Mouse (Mus musculus) B cell, adult 2 months (primary cell): ENCODE results near the gene Ofd1.

Source experiments
- DNase-seq, 2 experiments: peaks; one replicate each; pipeline ENCODE4 v3.0.0; 2022

Ofd1 gene

DNA sequence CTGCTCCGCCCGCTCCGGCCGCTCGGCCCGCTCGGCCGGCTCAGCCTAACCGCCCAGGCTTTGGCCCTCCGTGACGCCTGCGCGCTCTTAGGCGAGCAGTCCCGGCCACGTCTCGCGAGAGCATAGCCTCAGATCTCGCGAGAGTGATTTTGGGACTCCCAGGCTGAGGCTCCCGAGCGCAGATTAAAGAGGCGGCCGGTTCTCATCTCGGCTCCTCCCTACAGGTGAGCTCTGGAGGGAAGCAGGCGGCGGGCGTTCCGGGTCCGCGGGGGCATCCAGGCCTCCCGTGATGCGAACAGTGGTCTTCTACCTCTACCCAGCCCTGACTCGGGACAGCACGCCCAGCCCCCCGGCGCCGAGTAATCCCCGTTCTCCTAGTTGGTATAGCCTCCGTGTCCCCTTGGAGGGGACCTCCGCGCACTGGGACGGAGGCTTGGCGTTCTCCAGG, at the start of gene Ofd1:
Gene Ofd1 (minus strand): TSS at position 89 of the 448 bp plus-strand sequence.
- DNase-seq = peak; percentile 80 to 81

DNA sequence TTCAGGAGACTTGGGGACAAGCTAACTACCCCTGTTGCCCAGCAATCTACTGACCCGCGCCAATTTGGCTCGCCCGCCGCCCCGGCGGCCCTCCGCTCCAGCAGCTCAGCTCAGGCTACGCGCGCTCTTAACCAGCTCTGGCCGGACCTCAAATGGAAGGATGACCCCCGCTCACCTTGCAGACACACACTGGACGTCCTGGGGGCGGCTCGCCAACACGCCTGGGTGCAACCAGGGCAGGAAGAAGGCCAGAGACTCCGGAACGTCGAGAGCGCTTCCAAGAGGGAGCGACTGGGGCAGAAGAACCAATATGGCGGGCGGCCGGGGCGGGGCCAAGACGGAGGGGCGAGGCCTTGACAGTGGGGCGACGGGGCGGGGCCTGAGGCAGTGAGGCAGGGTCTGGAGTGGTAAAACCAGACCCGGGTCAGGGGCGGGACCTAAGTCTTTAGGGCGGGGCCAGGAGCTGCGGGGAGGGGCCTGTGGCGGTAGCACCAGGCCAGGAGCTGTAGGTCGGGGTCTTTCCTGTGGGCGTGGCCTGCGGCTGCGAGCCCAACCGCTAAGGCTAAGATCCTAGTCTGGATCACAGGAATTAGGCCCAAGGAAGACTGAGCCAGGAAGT, 39.0 kb upstream of the Ofd1 start, which contains the start of gene Rab9:
Gene Rab9 (minus strand): TSS at position 503 of the 619 bp plus-strand sequence.
- peak; percentile 93 to 96 for DNase-seq

GRCm38 (mm10) chrX:166478631-166479364, 38.3 kb upstream of the Ofd1 start:
- DNase-seq = no peak

- no peak for DNase-seq
Measured at GRCm38 (mm10) chrX:166477393-166477792, 36.9 kb upstream of the Ofd1 start.

GRCm38 (mm10) chrX:166472612-166473011, 32.1 kb upstream of the Ofd1 start:
- no peak for DNase-seq

GRCm38 (mm10) chrX:166468321-166468720, 27.8 kb upstream of the Ofd1 start:
- peak; percentile 20 to 64 for DNase-seq

DNA sequence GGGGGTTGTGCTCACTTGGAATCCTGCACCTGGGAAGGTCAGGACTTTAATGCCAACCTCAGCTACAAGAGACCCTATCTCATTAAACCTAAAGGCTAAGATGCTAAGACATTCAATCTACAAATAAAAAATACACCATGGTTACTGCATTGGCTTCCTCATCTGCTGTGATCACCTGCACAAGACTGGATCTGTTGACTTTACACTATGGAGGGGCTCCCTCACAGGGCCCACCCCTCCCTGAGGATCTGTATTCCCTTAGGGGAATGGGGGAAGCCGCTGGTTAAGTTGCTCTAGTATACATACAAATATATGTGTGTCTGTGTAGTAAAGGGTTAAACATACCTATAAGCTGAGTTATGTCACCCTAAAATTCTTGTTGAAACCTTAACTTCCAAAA, 15.0 kb upstream of the Ofd1 start:
- no peak for DNase-seq

DNA sequence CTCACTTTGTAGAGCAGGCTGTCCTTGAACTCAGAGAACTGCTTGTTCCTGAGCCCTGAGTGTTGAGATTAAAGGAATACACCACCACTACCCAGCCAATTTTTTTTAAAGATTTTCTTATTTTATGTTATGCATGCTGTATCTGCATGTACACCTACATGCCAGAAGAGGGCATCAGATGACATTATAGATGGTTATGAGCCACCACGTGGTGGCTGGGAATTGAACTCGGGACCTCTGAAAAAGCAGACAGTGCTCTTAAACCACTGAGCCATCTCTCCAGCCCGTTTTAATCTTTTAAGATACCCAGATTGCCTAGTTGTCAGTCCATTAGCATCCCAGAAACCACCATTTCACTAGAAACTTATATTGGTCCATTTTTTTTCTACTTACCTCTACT, 13.8 kb upstream of the Ofd1 start:
- DNase-seq = no peak

DNA sequence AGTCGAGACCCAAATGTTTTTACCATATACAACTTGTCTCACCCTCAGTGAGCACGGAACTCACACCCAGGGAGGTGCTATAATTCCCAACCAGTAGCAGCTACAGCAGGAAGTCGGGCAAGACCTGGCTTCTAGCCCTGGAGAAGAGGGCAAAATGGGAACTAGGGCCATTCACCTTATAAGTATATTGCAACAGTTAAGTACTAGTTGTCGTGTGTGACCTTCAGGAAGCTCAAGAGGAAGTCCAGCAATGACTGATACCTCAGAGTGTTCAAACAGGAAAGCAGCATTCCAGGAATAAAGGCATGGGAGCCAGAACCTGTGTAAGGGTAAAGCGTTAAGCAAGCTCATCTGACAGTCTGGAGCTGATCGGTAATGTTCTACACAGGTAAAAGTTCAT, 13.0 kb upstream of the Ofd1 start:
- no peak for DNase-seq

DNA sequence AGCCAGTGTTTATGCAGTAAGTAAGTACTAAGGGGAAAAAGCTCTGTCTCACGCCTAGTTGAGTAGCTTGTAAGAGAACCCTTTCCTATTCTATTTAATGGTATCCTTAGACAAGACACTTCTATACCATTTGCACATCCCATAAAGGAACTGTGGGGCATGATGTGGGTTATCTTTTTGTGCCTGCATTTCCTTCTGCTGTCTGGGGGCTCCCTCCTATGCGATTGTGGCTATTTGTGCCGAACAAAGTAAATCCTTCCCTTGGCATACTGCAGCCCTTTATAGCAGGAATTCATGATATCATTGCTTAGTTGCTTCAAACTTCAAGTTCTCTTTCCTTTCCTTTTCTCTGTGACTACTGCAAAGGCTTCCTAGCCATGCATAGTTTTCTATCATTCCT, 4.0 kb upstream of the Ofd1 start:
- DNase-seq = no peak

DNA sequence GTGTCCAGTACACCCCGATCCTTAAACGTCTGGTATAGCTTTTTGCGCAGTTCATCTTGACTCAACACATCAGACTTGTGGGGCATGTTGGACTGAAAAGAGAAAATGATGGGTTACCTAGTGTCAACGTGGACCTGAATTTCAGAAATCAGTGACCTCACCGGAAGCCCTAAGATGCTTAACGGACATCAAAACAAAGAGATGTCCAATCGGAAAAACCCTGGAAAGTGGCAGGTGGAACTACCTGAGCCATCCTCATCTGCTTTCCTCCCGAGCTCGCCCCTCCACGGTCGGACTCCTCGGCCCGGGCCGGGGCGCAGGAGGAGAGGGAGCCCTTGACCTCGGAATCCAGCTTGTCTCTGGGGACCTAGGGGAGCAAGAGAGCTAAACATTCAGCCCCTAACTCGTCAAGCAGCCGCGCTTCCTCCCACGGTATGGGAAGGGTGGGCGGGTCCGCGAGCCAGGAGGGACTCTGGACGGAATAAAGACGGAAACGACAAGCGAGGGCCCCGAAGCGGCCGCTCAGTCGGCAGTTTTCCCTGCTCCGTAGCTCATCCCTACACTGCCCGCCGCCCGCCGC, 378 bp downstream of the Ofd1 start, which contains the start of gene Trappc2:
Gene Trappc2 (plus strand): TSS at position 539 of the 580 bp plus-strand sequence.
- DNase-seq = peak in 1 of 2 experiments; percentile 32

DNA sequence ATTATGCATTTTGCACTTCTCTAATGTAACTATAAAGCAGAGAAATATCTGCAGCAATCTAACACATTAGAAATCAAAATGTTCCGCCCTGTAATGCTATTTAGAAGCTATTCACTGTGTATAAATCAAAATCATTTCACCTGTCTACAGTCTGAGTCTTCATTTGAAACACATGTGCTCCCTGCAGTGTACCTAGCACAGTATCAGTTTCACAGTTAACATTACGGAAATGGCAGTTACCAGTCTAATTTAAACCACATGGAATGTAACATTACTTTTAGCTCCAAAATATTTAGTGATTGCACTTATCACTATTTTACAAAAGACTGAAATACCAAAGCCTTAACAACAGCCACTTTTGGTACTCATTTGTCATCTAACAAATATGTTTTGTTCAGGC, 5.7 kb downstream of the Ofd1 start:
- DNase-seq = no peak

- peak; percentile 35 to 53 for DNase-seq
Measured at GRCm38 (mm10) chrX:166416196-166416595, 24.3 kb downstream of the Ofd1 start.

DNA sequence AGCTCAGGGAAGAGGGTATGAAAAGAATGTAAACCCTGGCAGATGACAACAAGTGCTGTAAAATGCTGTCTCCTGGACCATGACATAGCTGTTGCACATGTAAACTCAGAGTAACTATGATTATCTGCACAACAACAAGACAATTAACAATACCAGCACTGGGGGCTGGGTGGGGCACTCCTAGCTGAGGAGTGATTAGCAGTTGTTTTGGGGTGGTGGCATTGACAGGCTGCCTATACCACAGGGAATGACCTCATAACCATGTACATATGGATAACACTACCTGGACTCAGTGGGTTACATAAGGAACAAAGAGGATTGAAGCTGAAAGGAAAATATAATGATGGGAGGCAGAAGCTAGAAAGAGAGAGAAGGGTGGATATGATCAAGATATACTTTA, 32.6 kb downstream of the Ofd1 start:
- no peak for DNase-seq

GRCm38 (mm10) chrX:166393753-166394152, 46.8 kb downstream of the Ofd1 start:
- peak in 1 of 2 experiments; percentile 4 for DNase-seq

- no peak for DNase-seq
Measured at GRCm38 (mm10) chrX:166386656-166387055, 53.8 kb downstream of the Ofd1 start.

- no peak for DNase-seq
Measured at GRCm38 (mm10) chrX:166384935-166385334, 55.6 kb downstream of the Ofd1 start.

DNA sequence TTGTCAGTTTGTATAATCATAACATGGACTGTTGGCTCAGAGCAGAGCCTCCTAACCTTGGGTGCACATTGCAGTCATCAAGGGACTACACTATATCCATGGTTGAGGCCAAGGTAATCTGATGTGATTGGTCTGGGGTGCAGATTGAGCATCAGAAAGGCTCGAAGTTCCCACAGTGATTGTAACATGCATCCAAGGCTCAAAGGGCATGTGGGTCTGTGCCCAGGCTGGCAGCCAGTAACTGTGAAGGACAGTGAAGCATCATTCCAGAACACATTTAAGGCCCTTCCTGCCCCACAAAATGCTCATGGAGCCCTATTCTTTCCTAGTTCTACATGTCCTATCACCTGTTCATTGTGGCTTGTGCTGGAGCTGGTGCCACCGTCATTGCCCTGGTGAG, 56.9 kb downstream of the Ofd1 start:
- no peak for DNase-seq

GRCm38 (mm10) chrX:166378652-166379051, 61.9 kb downstream of the Ofd1 start:
- DNase-seq = peak in 1 of 2 experiments; percentile 3

DNA sequence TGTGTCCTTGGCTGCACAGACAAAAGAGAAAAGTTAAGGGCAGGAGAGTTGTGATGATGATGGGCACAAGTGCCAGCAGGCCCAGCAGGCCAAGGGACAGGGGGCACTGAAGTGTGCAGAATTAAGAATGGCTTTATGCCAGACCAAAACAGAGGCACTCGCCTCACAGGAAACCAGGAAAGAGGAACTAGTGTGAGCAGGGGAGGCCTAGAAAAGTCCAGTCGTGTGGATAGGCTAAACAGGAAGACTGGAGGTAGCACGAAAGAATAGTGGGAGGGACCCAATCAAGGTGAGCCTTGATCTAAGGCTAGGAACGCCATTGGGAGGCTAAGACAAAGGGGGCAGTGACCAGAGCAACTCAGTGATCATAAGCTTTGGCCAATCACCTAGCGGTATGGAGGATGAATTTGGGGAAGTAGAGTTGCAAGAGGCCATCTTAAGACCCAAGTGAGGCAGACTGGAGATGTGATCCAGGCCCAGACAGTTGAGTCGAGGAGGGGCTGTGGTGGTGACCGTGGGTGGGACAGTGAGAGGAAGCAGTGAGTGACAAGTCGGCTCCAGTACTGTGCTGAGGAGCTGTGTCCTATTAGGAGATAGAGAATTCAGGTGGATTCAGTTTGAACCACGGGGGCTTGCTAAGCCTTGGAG, 63.7 kb downstream of the Ofd1 start:
- no peak for DNase-seq

GRCm38 (mm10) chrX:166365458-166366213, 74.9 kb downstream of the Ofd1 start:
- DNase-seq = no peak

DNA sequence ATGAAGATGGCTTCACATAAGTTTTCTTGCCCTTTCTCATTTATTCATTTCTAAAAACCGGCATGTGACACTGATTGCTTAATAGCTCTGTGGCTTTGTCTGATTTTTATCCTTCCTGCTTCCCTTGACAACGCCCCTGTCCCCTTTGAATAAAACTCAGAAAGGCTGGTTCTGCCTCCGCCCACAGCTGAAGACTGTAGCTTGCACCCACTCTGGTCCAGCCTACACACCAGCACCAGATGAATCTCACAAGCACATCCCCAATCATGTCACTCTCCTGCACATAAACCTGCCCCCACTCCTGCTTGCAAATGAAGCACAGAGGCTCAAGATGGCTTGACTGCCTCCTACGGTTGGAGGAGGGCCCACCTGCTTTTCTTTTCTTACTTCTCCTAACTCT, 80.0 kb downstream of the Ofd1 start:
- DNase-seq = no peak
